Mouse (Mus musculus) spleen, adult 2 months (tissue): ENCODE data around the gene Cyfip2.

Experiments used
- CTCF ChIP-seq: fragments of 200-500 bp; IDR thresholded peaks from 2 replicates; pipeline ENCODE4 v1.5.1; 2011; ENCODE audit warnings: mild to moderate bottlenecking, inconsistent platforms; ENCODE audit not compliant: insufficient read depth, insufficient read length, insufficient replicate concordance; ENCODE audit errors: extremely low read depth
- POLR2A ChIP-seq: fragments of 200-500 bp; IDR thresholded peaks from 2 replicates; pipeline ENCODE4 v1.6.1; 2011; ENCODE audit warnings: low read depth, low read length, inconsistent platforms

DNA sequence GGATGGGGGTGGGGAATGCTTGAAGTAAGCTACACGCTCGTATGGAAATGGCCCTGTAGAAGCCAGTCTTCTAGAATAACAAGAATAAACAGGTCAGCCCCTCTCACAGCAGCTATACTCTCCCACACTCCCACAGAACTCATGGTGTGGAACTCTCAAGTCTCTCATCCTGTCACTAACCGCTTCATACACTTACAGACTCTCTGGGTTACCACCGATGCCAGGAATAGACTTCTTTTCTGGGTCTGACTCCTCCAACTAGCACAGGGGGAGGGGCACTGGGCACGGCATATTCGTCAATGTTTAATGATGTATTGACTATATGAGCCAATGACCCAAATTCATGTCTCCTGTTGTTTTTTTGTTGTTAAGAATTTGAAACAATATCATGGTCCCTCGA lies 5.9 kb downstream of the Cyfip2 start:
- TF ChIP-seq CTCF (no peak), POLR2A (no peak)
